Mouse (Mus musculus) embryonic fibroblast, embryonic 13.5 days (primary cell): ENCODE data around the gene Sppl2a. TPM values are rescaled to one million over a fixed set of nuclear protein-coding genes. Genes with fewer than 3 reads are reported as not detected.
A peak's percentile ranks its signal among the peaks of the same experiment; 100 is the strongest.
"Not testable (repeated sequence)": the region's sequence is repeated elsewhere in the genome, so short reads cannot be mapped to it uniquely, and the experiment has no call there.

Source experiments
- H3K27ac ChIP-seq: 2 replicates; pipeline ENCODE4 v1.5.1; 2012; ENCODE audit warnings: low read length, control low read depth, inconsistent platforms; ENCODE audit not compliant: insufficient read depth
- H3K4me1 ChIP-seq: 2 replicates; pipeline ENCODE4 v1.6.1; 2011; ENCODE audit warnings: low read length; ENCODE audit not compliant: control insufficient read depth, insufficient read depth
- H3K4me3 ChIP-seq: 2 replicates; pipeline ENCODE4 v1.5.1; 2011; ENCODE audit warnings: mild to moderate bottlenecking, control low read depth, low read length; ENCODE audit not compliant: insufficient read depth
- CTCF ChIP-seq: IDR thresholded peaks from 2 replicates; pipeline ENCODE4 v1.5.1; 2011; ENCODE audit warnings: mild to moderate bottlenecking, control low read depth, low read length, moderate library complexity, borderline replicate concordance; ENCODE audit not compliant: insufficient read depth
- POLR2A ChIP-seq: IDR thresholded peaks from 2 replicates; pipeline ENCODE4 v1.6.1; 2011; ENCODE audit warnings: low read depth, mild to moderate bottlenecking, control low read depth, low read length, moderate library complexity
- polyA plus RNA-seq: library from polyadenylated mRNA; stranded (reverse); fragments of >200 nt; gene quantifications from 2 replicates; pipeline ENCODE4 v1.2.4, GENCODE M21; 2011; ENCODE audit warnings: low read depth; ENCODE audit not compliant: missing spikeins, insufficient read length

Sppl2a gene
- polyA plus RNA-seq, 1 experiment, result 85.4 TPM

- no peak for TF ChIP-seq POLR2A
- no peak for TF ChIP-seq CTCF
- Histone ChIP-seq H3K4me1 (no peaks in the 10 kb centered on the region), H3K27ac (no peak overlapping the region), H3K4me3 (no peak overlapping the region)
These were observed 35.5 kb downstream of the Sppl2a start for GRCm38 (mm10) chr2:126897511-126897910.

- no peak overlapping the region for H3K4me3 ChIP-seq
- H3K4me1 ChIP-seq, result no peaks in the 10 kb centered on the region
- H3K27ac ChIP-seq, result no peak overlapping the region
- TF ChIP-seq POLR2A, result no peak
- no peak for TF ChIP-seq CTCF
These were observed 36.1 kb downstream of the Sppl2a start for GRCm38 (mm10) chr2:126896941-126897340.

GRCm38 (mm10) chr2:126894245-126894644 is 38.8 kb downstream of the Sppl2a start:
- no peak overlapping the region for H3K27ac ChIP-seq
- no peak overlapping the region for H3K4me3 ChIP-seq
- TF ChIP-seq POLR2A (no peak), CTCF (no peak)
- no peaks in the 10 kb centered on the region for H3K4me1 ChIP-seq

GRCm38 (mm10) chr2:126892316-126892715 is 40.7 kb downstream of the Sppl2a start:
- no peak for TF ChIP-seq CTCF
- TF ChIP-seq POLR2A, result no peak
- H3K27ac ChIP-seq, result no peak overlapping the region
- no peak overlapping the region for H3K4me3 ChIP-seq
- H3K4me1 ChIP-seq, result no peaks in the 10 kb centered on the region

GRCm38 (mm10) chr2:126891743-126892142 is 41.3 kb downstream of the Sppl2a start:
- TF ChIP-seq POLR2A (no peak), CTCF (no peak)
- no peaks in the 10 kb centered on the region for H3K4me1 ChIP-seq
- no peak overlapping the region for H3K4me3 ChIP-seq

GRCm38 (mm10) chr2:126887141-126887540 is 45.9 kb downstream of the Sppl2a start:
- no peaks in the 10 kb centered on the region for H3K4me1 ChIP-seq
- TF ChIP-seq CTCF, result no peak
- no peak for TF ChIP-seq POLR2A
- no peak overlapping the region for H3K4me3 ChIP-seq
- no peak overlapping the region for H3K27ac ChIP-seq

More at GRCm38 (mm10) chr2:126891743-126892142, 41.3 kb downstream of the Sppl2a start:
- no peak overlapping the region for H3K27ac ChIP-seq

- H3K4me1 ChIP-seq, result no peaks in the 10 kb centered on the region
- H3K27ac ChIP-seq, result no peak overlapping the region
- H3K4me3 ChIP-seq, result no peak overlapping the region
- TF ChIP-seq CTCF (no peak), POLR2A (no peak)
These were observed 47.2 kb downstream of the Sppl2a start for GRCm38 (mm10) chr2:126885871-126886270.

GRCm38 (mm10) chr2:126882711-126883110 is 50.3 kb downstream of the Sppl2a start:
- not testable (repeated sequence) for H3K4me3 ChIP-seq, H3K4me1 ChIP-seq, H3K27ac ChIP-seq

GRCm38 (mm10) chr2:126877991-126878390 is 55.0 kb downstream of the Sppl2a start:
- Histone ChIP-seq H3K4me1 (no peaks in the 10 kb centered on the region), H3K27ac (no peak overlapping the region), H3K4me3 (no peak overlapping the region)
- TF ChIP-seq CTCF (no peak), POLR2A (no peak)

GRCm38 (mm10) chr2:126875871-126876796 is 56.9 kb downstream of the Sppl2a start, which contains the start of gene Trpm7:
Trpm7 (minus strand) TSS chr2:126876230.
- Histone ChIP-seq H3K27ac (peak within 1 kb of the TSS; percentile 90), H3K4me1 (no peaks in the 10 kb centered on the region), H3K4me3 (peak within 1 kb of the TSS; percentile 86)
- TF ChIP-seq POLR2A, result peak; percentile 93
- TF ChIP-seq CTCF, result no peak

- peak overlapping the region; percentile 90 for H3K27ac ChIP-seq
- TF ChIP-seq POLR2A (0 out of 2 replicates have a peak, but pooled peaks have one; percentile 18), CTCF (no peak)
- peak overlapping the region; percentile 86 for H3K4me3 ChIP-seq
- H3K4me1 ChIP-seq, result no peaks in the 10 kb centered on the region
These were observed 57.6 kb downstream of the Sppl2a start for GRCm38 (mm10) chr2:126875516-126875835.
